Mouse (Mus musculus) heart, adult 10 weeks (tissue): Measurements from ENCODE around the gene Csnka2ip. TPM values are rescaled to one million over a fixed set of nuclear protein-coding genes. Genes with fewer than 3 reads are reported as not detected.

Experiments used
- polyA plus RNA-seq: library from polyadenylated mRNA; stranded (reverse); fragments of 350-450 nt; fragmentation: Illumina TruSeq; extraction: RNeasy Lipid Tissue Mini Kit (QIAGEN cat#74804); gene quantifications from one replicate; pipeline ENCODE4 v1.2.3, GENCODE M21; 2014; ENCODE audit warnings: low read depth, low replicate concordance

Csnka2ip gene
- not detected for polyA plus RNA-seq

GRCm38 (mm10) chr16:64602308-64602707 lies at the start of gene Csnka2ip:
Gene Csnka2ip (minus strand): TSS chr16:64602408.

Other genes starting within 250 kb of the Csnka2ip start
- 24.4 TPM for gene 4930453N24Rik, start 168.8 kb upstream of the Csnka2ip start, polyA plus RNA-seq
- 8.8 TPM for gene Zfp654, start 249.2 kb upstream of the Csnka2ip start, polyA plus RNA-seq
- 22.3 TPM for gene Cggbp1, start 249.6 kb upstream of the Csnka2ip start, polyA plus RNA-seq